Mouse (Mus musculus) E14TG2a.4 (cell line): ENCODE data around the gene Crybg1.

Experiments
- CTCF ChIP-seq: conservative IDR thresholded peaks from 2 replicates; pipeline ENCODE4 v1.5.1; 2014; ENCODE audit warnings: low read length
- NANOG ChIP-seq: IDR thresholded peaks from 2 replicates; pipeline ENCODE4 v1.6.1; 2014; ENCODE audit warnings: borderline replicate concordance, low read length, mixed read lengths

DNA sequence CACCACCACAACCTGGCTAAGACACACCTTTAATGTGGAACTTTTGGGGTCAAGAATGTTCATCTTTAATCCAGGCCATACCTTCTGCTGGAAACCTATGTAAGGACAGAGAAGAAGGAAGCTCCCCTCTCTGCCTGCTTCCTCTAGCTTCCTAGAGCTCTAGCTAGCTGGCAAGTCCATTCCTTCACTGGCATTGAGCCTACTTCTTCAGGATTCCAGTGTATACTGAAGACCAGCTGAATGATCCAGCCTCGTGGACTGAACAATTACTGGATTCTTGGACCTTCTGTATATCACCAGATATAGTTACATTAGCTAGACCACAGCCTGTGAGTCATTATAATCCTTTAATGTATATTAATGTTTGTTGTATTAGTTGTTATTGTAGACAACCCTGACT is 121.4 kb downstream of the Crybg1 start:
- no peak for TF ChIP-seq CTCF
- no peak for TF ChIP-seq NANOG
